Mouse (Mus musculus) natural killer cell, adult 2 months (primary cell): ENCODE results near the gene Smndc1.

ENCODE experiments used
- DNase-seq, 2 experiments: peaks; one replicate each; pipeline ENCODE4 v3.0.0; 2022; ENCODE audit warnings: low spot score in 2 of 2

Smndc1 gene

GRCm38 (mm10) chr19:53389851-53390431, 437 bp downstream of the Smndc1 start:
- peak in 1 of 2 experiments; percentile 86 for DNase-seq

- no peak for DNase-seq
These were observed 961 bp downstream of the Smndc1 start for GRCm38 (mm10) chr19:53389417-53389816.

GRCm38 (mm10) chr19:53383336-53383735, 7.0 kb downstream of the Smndc1 start:
- no peak for DNase-seq

- no peak for DNase-seq
These were observed 12.0 kb downstream of the Smndc1 start for GRCm38 (mm10) chr19:53378421-53378820.

GRCm38 (mm10) chr19:53377652-53378051, 12.7 kb downstream of the Smndc1 start:
- DNase-seq = no peak

- DNase-seq = no peak
These were observed 14.6 kb downstream of the Smndc1 start for GRCm38 (mm10) chr19:53375816-53376215.

GRCm38 (mm10) chr19:53375299-53375698, 15.1 kb downstream of the Smndc1 start:
- no peak for DNase-seq

GRCm38 (mm10) chr19:53373570-53373969, 16.8 kb downstream of the Smndc1 start:
- DNase-seq = no peak

- DNase-seq = no peak
These were observed 18.7 kb downstream of the Smndc1 start, which contains the start of gene Gm10197 for GRCm38 (mm10) chr19:53371666-53372065. Gene Gm10197, minus strand, starts transcription at chr19:53371766.

GRCm38 (mm10) chr19:53370233-53370632, 20.1 kb downstream of the Smndc1 start:
- DNase-seq = no peak

GRCm38 (mm10) chr19:53369469-53370043, 20.8 kb downstream of the Smndc1 start:
- DNase-seq = peak; percentile 32 to 63

GRCm38 (mm10) chr19:53366881-53367280, 23.5 kb downstream of the Smndc1 start:
- DNase-seq = no peak

GRCm38 (mm10) chr19:53366057-53366775, 24.2 kb downstream of the Smndc1 start:
- no peak for DNase-seq

GRCm38 (mm10) chr19:53364963-53365362, 25.4 kb downstream of the Smndc1 start:
- DNase-seq = no peak

- DNase-seq = no peak
These were observed 25.8 kb downstream of the Smndc1 start for GRCm38 (mm10) chr19:53364551-53364950.

GRCm38 (mm10) chr19:53362967-53363366, 27.4 kb downstream of the Smndc1 start:
- peak; percentile 10 to 42 for DNase-seq

- no peak for DNase-seq
These were observed 30.0 kb downstream of the Smndc1 start for GRCm38 (mm10) chr19:53360265-53360958.

- DNase-seq = no peak
These were observed 31.0 kb downstream of the Smndc1 start for GRCm38 (mm10) chr19:53359160-53360033.

- DNase-seq = no peak
These were observed 35.3 kb downstream of the Smndc1 start for GRCm38 (mm10) chr19:53355065-53355464.

- no peak for DNase-seq
These were observed 35.9 kb downstream of the Smndc1 start for GRCm38 (mm10) chr19:53354271-53355000.

GRCm38 (mm10) chr19:53353864-53354263, 36.5 kb downstream of the Smndc1 start:
- DNase-seq = no peak
